Mouse (Mus musculus): ENCODE measurements at regions not wholly inside any gene's neighbourhood (a gene's known extent, or its start where the extent isn't known, plus 50 kb on each side); places are given as distances from the start of the nearest gene placed in this dataset.

- no peaks in the 10 kb centered on the region for H3K27me3 ChIP-seq (ENCODE audit: control insufficient read depth, insufficient read depth, low read length)
- H3K4me3 ChIP-seq (ENCODE audit: low read depth, low read length), result no peak overlapping the region
- ATAC-seq (replicated peaks; ENCODE audit: insufficient number of reproducible peaks, low FRiP score, low TSS enrichment), result no peak
- H3K9me3 ChIP-seq (replicated peaks; ENCODE audit: control insufficient read depth, low read length), result no peaks in the 10 kb centered on the region
- WGBS (ENCODE audit: insufficient replicate concordance), result 78% methylated on average over 5 of the region's 5 CpGs
- H3K4me1 ChIP-seq (ENCODE audit: control insufficient read depth, insufficient read depth, low read length), result no peaks in the 10 kb centered on the region
- no peak overlapping the region for H3K27ac ChIP-seq (ENCODE audit: low read depth, low read length)
- no peak overlapping the region for H3K4me2 ChIP-seq
- H3K9ac ChIP-seq (ENCODE audit: low read depth, low read length), result no peak overlapping the region
- no peaks in the 10 kb centered on the region for H3K36me3 ChIP-seq (ENCODE audit: control insufficient read depth, insufficient read depth, low read length)
These were observed 128.9 kb upstream of the Pfn2 start for GRCm38 (mm10) chr3:57976640-57977229.

DNA sequence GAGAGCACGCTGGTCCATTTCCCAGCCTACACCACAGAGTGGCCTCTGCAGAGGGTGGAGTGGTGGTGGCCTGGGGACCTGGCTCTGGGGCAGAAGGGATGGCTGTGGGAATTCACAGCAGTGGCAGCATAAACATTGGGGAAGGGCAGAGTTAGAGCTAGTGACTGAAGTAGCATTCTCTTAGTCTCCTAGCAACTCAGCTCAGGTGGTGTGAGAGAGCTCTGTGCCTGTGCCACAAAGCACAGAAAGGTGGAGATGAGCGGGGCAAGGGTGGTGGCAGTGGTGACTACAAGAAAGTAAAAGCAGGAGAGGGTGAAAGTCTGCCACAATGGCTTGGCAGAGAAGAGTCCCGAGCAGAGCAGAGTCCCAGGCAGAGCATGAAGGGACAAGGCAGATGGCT lies 140.3 kb upstream of the Pfn2 start:
- Histone ChIP-seq H3K4me2 (no peak overlapping the region), H3K36me3 (ENCODE audit: control insufficient read depth, insufficient read depth, low read length) (no peaks in the 10 kb centered on the region), H3K4me1 (ENCODE audit: control insufficient read depth, insufficient read depth, low read length) (no peaks in the 10 kb centered on the region), H3K9ac (ENCODE audit: low read depth, low read length) (no peak overlapping the region), H3K27ac (ENCODE audit: low read depth, low read length) (no peak overlapping the region), H3K27me3 (ENCODE audit: control insufficient read depth, insufficient read depth, low read length) (no peaks in the 10 kb centered on the region), H3K9me3 (replicated peaks; ENCODE audit: control insufficient read depth, low read length) (no peaks in the 10 kb centered on the region), H3K4me3 (ENCODE audit: low read depth, low read length) (no peak overlapping the region)
- no peak for ATAC-seq (replicated peaks; ENCODE audit: insufficient number of reproducible peaks, low FRiP score, low TSS enrichment)
- 64% methylated on average over 3 of the region's 3 CpGs for WGBS (ENCODE audit: insufficient replicate concordance)

DNA sequence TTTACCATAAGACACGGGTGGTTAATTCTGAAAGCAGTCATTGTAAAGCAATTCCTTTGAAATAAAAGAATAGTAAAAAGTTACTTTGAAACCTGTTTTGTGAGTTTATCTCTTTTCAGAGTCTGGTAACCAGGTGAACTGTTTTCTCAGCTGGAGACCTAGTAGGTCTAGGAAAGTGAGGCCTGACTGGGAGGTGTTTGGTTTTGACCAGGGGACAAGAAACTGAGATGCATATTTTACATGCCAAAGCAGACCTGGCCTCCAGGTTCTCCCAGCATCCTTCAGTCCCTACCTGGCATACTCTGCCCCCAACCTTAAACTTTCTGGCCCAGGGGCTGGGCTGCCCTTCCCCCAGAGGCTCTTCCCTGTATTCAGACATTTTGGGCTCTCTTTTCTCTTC lies 142.9 kb upstream of the Pfn2 start:
- H3K36me3 ChIP-seq (ENCODE audit: control insufficient read depth, insufficient read depth, low read length), result no peaks in the 10 kb centered on the region
- whole genome bisulfite sequencing (ENCODE audit: insufficient replicate concordance), result 70% methylated on average over 1 of the region's 1 CpGs
- no peaks in the 10 kb centered on the region for H3K4me1 ChIP-seq (ENCODE audit: control insufficient read depth, insufficient read depth, low read length)
- H3K9ac ChIP-seq (ENCODE audit: low read depth, low read length), result no peak overlapping the region
- no peaks in the 10 kb centered on the region for H3K27me3 ChIP-seq (ENCODE audit: control insufficient read depth, insufficient read depth, low read length)
- no peak overlapping the region for H3K4me2 ChIP-seq
- H3K27ac ChIP-seq (ENCODE audit: low read depth, low read length), result no peak overlapping the region
- no peak for ATAC-seq (replicated peaks; ENCODE audit: insufficient number of reproducible peaks, low FRiP score, low TSS enrichment)
- H3K4me3 ChIP-seq (ENCODE audit: low read depth, low read length), result no peak overlapping the region
- H3K9me3 ChIP-seq (replicated peaks; ENCODE audit: control insufficient read depth, low read length), result no peaks in the 10 kb centered on the region

- no peak for ATAC-seq (replicated peaks; ENCODE audit: insufficient number of reproducible peaks, low FRiP score, low TSS enrichment)
- Histone ChIP-seq H3K36me3 (ENCODE audit: control insufficient read depth, insufficient read depth, low read length) (no peaks in the 10 kb centered on the region), H3K4me1 (ENCODE audit: control insufficient read depth, insufficient read depth, low read length) (no peaks in the 10 kb centered on the region; the same call in 1 of the 2 replicates), H3K9me3 (replicated peaks; ENCODE audit: control insufficient read depth, low read length) (no peaks in the 10 kb centered on the region), H3K4me3 (ENCODE audit: low read depth, low read length) (no peak overlapping the region), H3K27me3 (ENCODE audit: control insufficient read depth, insufficient read depth, low read length) (no peaks in the 10 kb centered on the region), H3K4me2 (no peak overlapping the region), H3K27ac (ENCODE audit: low read depth, low read length) (no peak overlapping the region), H3K9ac (ENCODE audit: low read depth, low read length) (no peak overlapping the region)
- WGBS (ENCODE audit: insufficient replicate concordance), result 70% methylated on average over 6 of the region's 6 CpGs
These were observed 150.5 kb upstream of the Pfn2 start for GRCm38 (mm10) chr3:57998121-57999102.

DNA sequence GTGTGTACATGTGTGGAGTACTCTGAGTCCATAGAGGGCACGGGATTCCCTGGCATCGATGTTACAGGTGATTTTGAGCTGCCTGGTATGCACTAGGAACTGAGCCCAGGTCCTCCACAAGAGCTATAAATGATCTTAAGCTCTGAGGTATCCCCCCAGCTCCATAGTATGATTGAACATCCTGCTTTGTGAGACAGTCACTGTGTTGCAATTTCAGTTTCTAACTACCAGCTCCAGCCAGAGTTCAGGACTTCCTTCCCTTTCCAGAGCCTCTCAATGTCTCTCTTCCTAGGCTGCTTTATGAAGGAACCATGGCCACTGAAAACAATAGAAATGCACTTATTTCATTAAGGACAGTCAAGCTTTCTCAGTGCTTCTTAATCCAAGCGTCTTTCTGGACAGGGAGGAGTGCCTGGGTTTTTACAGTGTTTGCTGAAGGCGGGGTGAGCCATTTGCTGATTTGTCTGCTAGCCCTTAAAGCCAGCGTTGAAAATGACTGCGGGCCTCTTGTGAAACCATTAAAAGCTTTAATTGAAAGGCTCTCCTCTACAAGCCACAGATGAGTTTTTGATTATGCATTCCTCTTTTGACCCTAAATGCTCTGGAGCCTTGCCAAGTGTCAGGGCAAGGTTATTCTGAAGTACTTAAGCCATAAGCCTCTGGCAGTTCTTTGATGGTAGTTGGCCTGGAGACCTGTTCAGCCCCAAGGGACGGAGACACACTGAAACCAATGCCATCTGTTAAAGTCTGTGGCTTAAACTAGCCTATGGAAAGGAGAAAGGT lies 155.1 kb upstream of the Pfn2 start:
- H3K4me1 ChIP-seq (ENCODE audit: control insufficient read depth, insufficient read depth, low read length), result no peaks in the 10 kb centered on the region; the same call in 1 of the 2 replicates
- no peak overlapping the region for H3K27ac ChIP-seq (ENCODE audit: low read depth, low read length)
- no peak overlapping the region for H3K4me2 ChIP-seq
- H3K27me3 ChIP-seq (ENCODE audit: control insufficient read depth, insufficient read depth, low read length), result no peaks in the 10 kb centered on the region
- H3K36me3 ChIP-seq (ENCODE audit: control insufficient read depth, insufficient read depth, low read length), result no peaks in the 10 kb centered on the region
- no peak overlapping the region for H3K4me3 ChIP-seq (ENCODE audit: low read depth, low read length)
- 63% methylated on average over 7 of the region's 7 CpGs for WGBS (ENCODE audit: insufficient replicate concordance)
- no peaks in the 10 kb centered on the region for H3K9me3 ChIP-seq (replicated peaks; ENCODE audit: control insufficient read depth, low read length)
- H3K9ac ChIP-seq (ENCODE audit: low read depth, low read length), result no peak overlapping the region
- ATAC-seq (replicated peaks; ENCODE audit: insufficient number of reproducible peaks, low FRiP score, low TSS enrichment), result no peak

GRCm38 (mm10) chr3:58024750-58025392 lies 177.0 kb upstream of the Pfn2 start:
- Histone ChIP-seq H3K27ac (ENCODE audit: low read depth, low read length) (no peak overlapping the region), H3K4me2 (no peak overlapping the region), H3K4me1 (ENCODE audit: control insufficient read depth, insufficient read depth, low read length) (no peaks in the 10 kb centered on the region), H3K27me3 (ENCODE audit: control insufficient read depth, insufficient read depth, low read length) (no peaks in the 10 kb centered on the region), H3K9ac (ENCODE audit: low read depth, low read length) (no peak overlapping the region), H3K9me3 (replicated peaks; ENCODE audit: control insufficient read depth, low read length) (no peaks in the 10 kb centered on the region), H3K4me3 (ENCODE audit: low read depth, low read length) (no peak overlapping the region), H3K36me3 (ENCODE audit: control insufficient read depth, insufficient read depth, low read length) (no peaks in the 10 kb centered on the region)
- no peak for ATAC-seq (replicated peaks; ENCODE audit: insufficient number of reproducible peaks, low FRiP score, low TSS enrichment)
- WGBS (ENCODE audit: insufficient replicate concordance), result 73% methylated on average over 3 of the region's 3 CpGs

- Histone ChIP-seq H3K4me1 (ENCODE audit: control insufficient read depth, insufficient read depth, low read length) (0 out of 2 replicates have a peak, but pooled peaks cover 4% of the 10 kb centered on the region), H3K9ac (ENCODE audit: low read depth, low read length) (no peak overlapping the region), H3K36me3 (ENCODE audit: control insufficient read depth, insufficient read depth, low read length) (no peaks in the 10 kb centered on the region), H3K27me3 (ENCODE audit: control insufficient read depth, insufficient read depth, low read length) (no peaks in the 10 kb centered on the region), H3K27ac (ENCODE audit: low read depth, low read length) (no peak overlapping the region), H3K9me3 (replicated peaks; ENCODE audit: control insufficient read depth, low read length) (no peaks in the 10 kb centered on the region), H3K4me2 (no peak overlapping the region), H3K4me3 (ENCODE audit: low read depth, low read length) (no peak overlapping the region)
- no peak for ATAC-seq (replicated peaks; ENCODE audit: insufficient number of reproducible peaks, low FRiP score, low TSS enrichment)
- 94% methylated on average over 1 of the region's 1 CpGs for WGBS (ENCODE audit: insufficient replicate concordance)
These were observed 201.7 kb upstream of the Pfn2 start for GRCm38 (mm10) chr3:58049618-58050017.

GRCm38 (mm10) chr3:58054726-58055125 lies 206.8 kb upstream of the Pfn2 start:
- Histone ChIP-seq H3K27me3 (ENCODE audit: control insufficient read depth, insufficient read depth, low read length) (no peaks in the 10 kb centered on the region), H3K9me3 (replicated peaks; ENCODE audit: control insufficient read depth, low read length) (no peaks in the 10 kb centered on the region), H3K9ac (ENCODE audit: low read depth, low read length) (no peak overlapping the region), H3K4me2 (no peak overlapping the region), H3K4me3 (ENCODE audit: low read depth, low read length) (no peak overlapping the region), H3K27ac (ENCODE audit: low read depth, low read length) (no peak overlapping the region), H3K4me1 (ENCODE audit: control insufficient read depth, insufficient read depth, low read length) (peaks cover 7% of the 10 kb centered on the region), H3K36me3 (ENCODE audit: control insufficient read depth, insufficient read depth, low read length) (no peaks in the 10 kb centered on the region)
- WGBS (ENCODE audit: insufficient replicate concordance), result 74% methylated on average over 7 of the region's 7 CpGs
- ATAC-seq (replicated peaks; ENCODE audit: insufficient number of reproducible peaks, low FRiP score, low TSS enrichment), result no peak
